Mouse (Mus musculus) lung, embryonic 15.5 days (tissue): ENCODE data around the gene Cblb. TPM values are rescaled to one million over a fixed set of nuclear protein-coding genes. Genes with fewer than 3 reads are reported as not detected.

Source experiments
- ATAC-seq: fragments of 200-750 bp; cut with Nextera tagmentation; 2 replicates; pipeline ENCODE4 v1.8.0; 2017; ENCODE audit warnings: moderate number of reproducible peaks, borderline replicate concordance; ENCODE audit not compliant: low FRiP score, low TSS enrichment; ENCODE audit errors: extremely low read depth
- H3K27ac ChIP-seq: fragments of 300-500 bp; sonication (generic); 2 replicates; pipeline ENCODE4 v1.5.1; 2015; ENCODE audit warnings: moderate library complexity, mild to moderate bottlenecking, inconsistent platforms
- H3K27me3 ChIP-seq: fragments of 300-500 bp; sonication (generic); 2 replicates; pipeline ENCODE4 v1.6.1; 2015; ENCODE audit warnings: inconsistent platforms
- H3K36me3 ChIP-seq: fragments of 300-500 bp; sonication (generic); 2 replicates; pipeline ENCODE4 v1.6.1; 2015; ENCODE audit warnings: inconsistent platforms
- H3K4me1 ChIP-seq: fragments of 300-500 bp; sonication (generic); 2 replicates; pipeline ENCODE4 v1.6.1; 2015; ENCODE audit warnings: inconsistent platforms
- H3K4me2 ChIP-seq: fragments of 300-500 bp; sonication (generic); 2 replicates; pipeline ENCODE4 v1.6.1; 2015; ENCODE audit warnings: inconsistent platforms, mild to moderate bottlenecking, moderate library complexity
- H3K4me3 ChIP-seq: fragments of 300-500 bp; sonication (generic); 2 replicates; pipeline ENCODE4 v1.5.1; 2015; ENCODE audit warnings: mild to moderate bottlenecking, inconsistent platforms
- H3K9ac ChIP-seq: fragments of 300-500 bp; sonication (generic); 2 replicates; pipeline ENCODE4 v1.6.1; 2015; ENCODE audit warnings: inconsistent platforms
- H3K9me3 ChIP-seq: fragments of 300-500 bp; sonication (generic); 2 replicates; pipeline ENCODE4 v1.6.1; 2016; ENCODE audit warnings: inconsistent platforms
- WGBS: fragments of 180-500 bp; shearing (Covaris S2); methylation state at CpG from one replicate; pipeline ENCODE4 v1.1.7; 2015; 5-methylcytosine and 5-hydroxymethylcytosine counted together
- polyA plus RNA-seq: library from polyadenylated mRNA; unstranded; fragments of >200 nt; fragmentation: Nextera tagmentation; extraction: Ambion mirVana; gene quantifications from 2 replicates; pipeline ENCODE4 v1.2.1, GENCODE M21; 2015

The Cblb gene
- polyA plus RNA-seq, 1 experiment from 2014 or later: 14.6 TPM

- H3K9ac ChIP-seq: no peak overlapping the region
- WGBS: 76% methylated on average over 4 of the region's 4 CpGs
- H3K36me3 ChIP-seq: 0 out of 2 replicates have a peak, but pooled peaks cover 2% of the 10 kb centered on the region
- no peaks in the 10 kb centered on the region for H3K4me1 ChIP-seq
- no peak overlapping the region for H3K4me3 ChIP-seq
- H3K27ac ChIP-seq: no peak overlapping the region
- ATAC-seq: no peak
- no peak overlapping the region for H3K4me2 ChIP-seq
- H3K27me3 ChIP-seq: no peaks in the 10 kb centered on the region
- no peaks in the 10 kb centered on the region for H3K9me3 ChIP-seq
These were observed 9.9 kb downstream of the Cblb start for GRCm38 (mm10) chr16:52040937-52041336.

GRCm38 (mm10) chr16:52042667-52043379, 11.8 kb downstream of the Cblb start:
- H3K4me2 ChIP-seq: no peak overlapping the region
- no peaks in the 10 kb centered on the region for H3K27me3 ChIP-seq
- no peaks in the 10 kb centered on the region for H3K4me1 ChIP-seq
- no peak overlapping the region for H3K4me3 ChIP-seq
- no peaks in the 10 kb centered on the region for H3K9me3 ChIP-seq
- H3K9ac ChIP-seq: no peak overlapping the region
- no peak overlapping the region for H3K27ac ChIP-seq
- peaks cover 7% of the 10 kb centered on the region for H3K36me3 ChIP-seq
- no peak for ATAC-seq
- 65% methylated on average over 14 of the region's 14 CpGs for WGBS

- no peak for ATAC-seq
- H3K36me3 ChIP-seq: peaks cover 14% of the 10 kb centered on the region
- no peak overlapping the region for H3K4me2 ChIP-seq
- no peak overlapping the region for H3K9ac ChIP-seq
- H3K9me3 ChIP-seq: no peaks in the 10 kb centered on the region
- H3K4me1 ChIP-seq: no peaks in the 10 kb centered on the region
- H3K27me3 ChIP-seq: no peaks in the 10 kb centered on the region
- 78% methylated on average over 11 of the region's 11 CpGs for WGBS
- no peak overlapping the region for H3K4me3 ChIP-seq
- no peak overlapping the region for H3K27ac ChIP-seq
These were observed 12.5 kb downstream of the Cblb start for GRCm38 (mm10) chr16:52043380-52044117.

GRCm38 (mm10) chr16:52044518-52044917, 13.5 kb downstream of the Cblb start:
- 90% methylated on average over 7 of the region's 7 CpGs for WGBS
- H3K4me2 ChIP-seq: no peak overlapping the region
- no peaks in the 10 kb centered on the region for H3K4me1 ChIP-seq
- H3K9ac ChIP-seq: no peak overlapping the region
- no peak for ATAC-seq
- H3K27ac ChIP-seq: no peak overlapping the region
- no peaks in the 10 kb centered on the region for H3K9me3 ChIP-seq
- H3K36me3 ChIP-seq: peaks cover 14% of the 10 kb centered on the region
- no peak overlapping the region for H3K4me3 ChIP-seq
- H3K27me3 ChIP-seq: no peaks in the 10 kb centered on the region

- Histone ChIP-seq H3K27me3 (no peaks in the 10 kb centered on the region), H3K4me1 (no peaks in the 10 kb centered on the region), H3K4me3 (no peak overlapping the region), H3K9ac (no peak overlapping the region), H3K4me2 (no peak overlapping the region), H3K9me3 (no peaks in the 10 kb centered on the region), H3K36me3 (peaks cover 14% of the 10 kb centered on the region), H3K27ac (no peak overlapping the region)
- WGBS: 65% methylated on average over 4 of the region's 4 CpGs
- ATAC-seq: no peak
These were observed 14.0 kb downstream of the Cblb start for GRCm38 (mm10) chr16:52044985-52045384.

GRCm38 (mm10) chr16:52046464-52046863, 15.4 kb downstream of the Cblb start:
- Histone ChIP-seq H3K4me3 (no peak overlapping the region), H3K4me2 (no peak overlapping the region), H3K9me3 (no peaks in the 10 kb centered on the region), H3K27ac (no peak overlapping the region), H3K9ac (no peak overlapping the region), H3K27me3 (no peaks in the 10 kb centered on the region), H3K36me3 (peaks cover 14% of the 10 kb centered on the region), H3K4me1 (no peaks in the 10 kb centered on the region)
- no peak for ATAC-seq
- 96% methylated on average over 4 of the region's 4 CpGs for WGBS

GRCm38 (mm10) chr16:52051106-52051505, 20.1 kb downstream of the Cblb start:
- Histone ChIP-seq H3K4me1 (peaks cover 9% of the 10 kb centered on the region; the same call in 1 of the 2 replicates), H3K4me3 (no peak overlapping the region), H3K4me2 (no peak overlapping the region), H3K36me3 (peaks cover 14% of the 10 kb centered on the region), H3K27me3 (no peaks in the 10 kb centered on the region), H3K9ac (no peak overlapping the region), H3K9me3 (no peaks in the 10 kb centered on the region), H3K27ac (no peak overlapping the region)
- 92% methylated on average over 8 of the region's 8 CpGs for WGBS
- no peak for ATAC-seq

GRCm38 (mm10) chr16:52052734-52053133, 21.7 kb downstream of the Cblb start:
- no peak overlapping the region for H3K4me3 ChIP-seq
- peaks cover 8% of the 10 kb centered on the region for H3K36me3 ChIP-seq
- H3K4me1 ChIP-seq: peaks cover 9% of the 10 kb centered on the region; the same call in 1 of the 2 replicates
- H3K4me2 ChIP-seq: no peak overlapping the region
- no peaks in the 10 kb centered on the region for H3K9me3 ChIP-seq
- H3K9ac ChIP-seq: no peak overlapping the region
- H3K27ac ChIP-seq: no peak overlapping the region
- no peaks in the 10 kb centered on the region for H3K27me3 ChIP-seq
- ATAC-seq: no peak
- 79% methylated on average over 5 of the region's 5 CpGs for WGBS

GRCm38 (mm10) chr16:52055236-52055635, 24.2 kb downstream of the Cblb start:
- Histone ChIP-seq H3K36me3 (no peaks in the 10 kb centered on the region), H3K27ac (no peak overlapping the region), H3K4me3 (no peak overlapping the region), H3K9ac (no peak overlapping the region), H3K27me3 (no peaks in the 10 kb centered on the region), H3K4me2 (no peak overlapping the region), H3K9me3 (no peaks in the 10 kb centered on the region), H3K4me1 (peaks cover 24% of the 10 kb centered on the region)
- WGBS: 88% methylated on average over 3 of the region's 3 CpGs
- no peak for ATAC-seq

GRCm38 (mm10) chr16:52056164-52056563, 25.1 kb downstream of the Cblb start:
- Histone ChIP-seq H3K36me3 (no peaks in the 10 kb centered on the region), H3K4me3 (no peak overlapping the region), H3K27me3 (no peaks in the 10 kb centered on the region), H3K27ac (no peak overlapping the region), H3K9ac (no peak overlapping the region), H3K4me2 (no peak overlapping the region), H3K4me1 (peaks cover 33% of the 10 kb centered on the region), H3K9me3 (no peaks in the 10 kb centered on the region)
- 53% methylated on average over 4 of the region's 4 CpGs for WGBS
- no peak for ATAC-seq

- 88% methylated on average over 2 of the region's 2 CpGs for WGBS
- Histone ChIP-seq H3K27ac (no peak overlapping the region), H3K36me3 (no peaks in the 10 kb centered on the region), H3K9me3 (no peaks in the 10 kb centered on the region), H3K4me2 (no peak overlapping the region), H3K9ac (no peak overlapping the region), H3K4me1 (peaks cover 44% of the 10 kb centered on the region), H3K27me3 (no peaks in the 10 kb centered on the region), H3K4me3 (no peak overlapping the region)
- no peak for ATAC-seq
These were observed 26.3 kb downstream of the Cblb start for GRCm38 (mm10) chr16:52057335-52057734.

GRCm38 (mm10) chr16:52059535-52059934, 28.5 kb downstream of the Cblb start:
- H3K27me3 ChIP-seq: no peaks in the 10 kb centered on the region
- WGBS: 59% methylated on average over 4 of the region's 4 CpGs
- H3K27ac ChIP-seq: peak overlapping the region; percentile 11; the same call in 1 of the 2 replicates
- H3K4me3 ChIP-seq: no peak overlapping the region
- H3K4me1 ChIP-seq: peaks cover 49% of the 10 kb centered on the region
- no peaks in the 10 kb centered on the region for H3K36me3 ChIP-seq
- H3K9ac ChIP-seq: no peak overlapping the region
- no peak overlapping the region for H3K4me2 ChIP-seq
- H3K9me3 ChIP-seq: no peaks in the 10 kb centered on the region
- ATAC-seq: no peak
